Mouse (Mus musculus) ES-Bruce4 (cell line): Measurements from ENCODE around the gene Fbxo28. TPM values are rescaled to one million over a fixed set of nuclear protein-coding genes. Genes with fewer than 3 reads are reported as not detected.
A peak's percentile ranks its signal among the peaks of the same experiment; 100 is the strongest.
"Not testable (repeated sequence)": the region's sequence is repeated elsewhere in the genome, so short reads cannot be mapped to it uniquely, and the experiment has no call there.

Experiments
- H3K27ac ChIP-seq: 2 replicates; pipeline ENCODE4 v1.5.1; 2012; ENCODE audit warnings: low read length, inconsistent platforms; ENCODE audit not compliant: insufficient read depth
- H3K27me3 ChIP-seq: 2 replicates; pipeline ENCODE4 v1.6.1; 2012; ENCODE audit warnings: mild to moderate bottlenecking, low read length, inconsistent platforms; ENCODE audit not compliant: control insufficient read depth, poor library complexity, insufficient read depth, severe bottlenecking
- H3K36me3 ChIP-seq: 2 replicates; pipeline ENCODE4 v1.6.1; 2012; ENCODE audit warnings: inconsistent platforms, mild to moderate bottlenecking, low read length, moderate library complexity; ENCODE audit not compliant: control insufficient read depth, poor library complexity, insufficient read depth, severe bottlenecking
- H3K4me1 ChIP-seq: one replicate; pipeline ENCODE4 v1.8.1; 2011; ENCODE audit warnings: low read length; ENCODE audit not compliant: control insufficient read depth, insufficient read depth
- H3K4me3 ChIP-seq: 2 replicates; pipeline ENCODE4 v1.5.1; 2011; ENCODE audit warnings: low read depth, mild to moderate bottlenecking, low read length
- H3K9ac ChIP-seq: 2 replicates; pipeline ENCODE4 v1.6.1; 2012; ENCODE audit warnings: low read depth, mild to moderate bottlenecking, inconsistent platforms; ENCODE audit not compliant: poor library complexity, severe bottlenecking
- H3K9me3 ChIP-seq: replicated peaks from 2 replicates; pipeline ENCODE4 v1.6.1; 2012; ENCODE audit warnings: mild to moderate bottlenecking, low read length, inconsistent platforms; ENCODE audit not compliant: control insufficient read depth, poor library complexity, insufficient read depth, severe bottlenecking
- CTCF ChIP-seq: IDR thresholded peaks from one replicate; pipeline ENCODE4 v1.8.1; 2011; ENCODE audit warnings: low read depth, low read length
- EP300 ChIP-seq: IDR thresholded peaks from 2 replicates; pipeline ENCODE4 v1.6.1; 2011; ENCODE audit warnings: low read depth, low read length; ENCODE audit not compliant: insufficient read depth
- POLR2A ChIP-seq: IDR thresholded peaks from one replicate; pipeline ENCODE4 v1.8.1; 2011; ENCODE audit warnings: low read length; ENCODE audit not compliant: insufficient read depth
- polyA plus RNA-seq: library from polyadenylated mRNA; stranded (reverse); fragments of >200 nt; gene quantifications from 2 replicates; pipeline ENCODE4 v1.2.4, GENCODE M21; 2011; ENCODE audit warnings: low read depth; ENCODE audit not compliant: missing spikeins, insufficient read depth, insufficient read length

Fbxo28 gene
- polyA plus RNA-seq, 1 experiment, result 32.9 TPM

DNA sequence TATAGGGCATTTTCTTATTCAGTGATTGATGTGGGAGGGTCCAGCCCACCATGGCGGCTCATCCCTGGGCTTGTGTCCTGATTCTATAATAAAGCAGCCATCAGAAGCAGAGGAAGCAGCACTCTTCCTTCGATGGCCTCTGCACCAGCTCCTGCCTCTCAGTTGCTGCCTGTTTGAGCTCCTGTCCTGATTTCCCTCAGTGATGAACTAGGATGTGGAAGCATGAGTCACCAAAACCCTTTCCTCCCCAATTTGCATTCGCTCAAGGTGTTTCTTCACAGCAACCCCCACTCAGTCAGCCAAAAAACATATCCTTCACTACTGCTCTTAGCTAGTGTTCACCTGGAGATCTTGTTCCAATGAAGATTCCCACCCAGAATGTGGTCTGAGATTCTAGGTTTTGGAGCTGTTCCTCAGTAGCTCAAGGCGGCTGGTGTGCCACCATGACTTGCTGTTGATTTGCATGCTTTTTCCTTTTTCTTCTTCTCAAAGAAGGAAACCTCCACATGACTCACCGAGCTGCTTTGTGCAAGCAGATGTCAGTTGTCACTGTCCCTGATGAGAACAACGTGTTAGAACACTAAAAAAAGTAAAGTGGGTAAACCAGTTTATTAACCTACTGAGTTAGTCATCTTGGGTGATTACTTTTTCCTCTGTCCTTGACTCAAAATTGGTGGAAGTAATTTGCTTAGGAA, 39.1 kb downstream of the Fbxo28 start:
- Histone ChIP-seq H3K27me3 (no peaks in the 10 kb centered on the region), H3K4me1 (peaks cover 1% of the 10 kb centered on the region), H3K9me3 (no peaks in the 10 kb centered on the region), H3K27ac (no peak overlapping the region), H3K4me3 (no peak overlapping the region), H3K36me3 (no peaks in the 10 kb centered on the region), H3K9ac (no peak overlapping the region)
- TF ChIP-seq POLR2A (no peak), EP300 (no peak), CTCF (no peak)

DNA sequence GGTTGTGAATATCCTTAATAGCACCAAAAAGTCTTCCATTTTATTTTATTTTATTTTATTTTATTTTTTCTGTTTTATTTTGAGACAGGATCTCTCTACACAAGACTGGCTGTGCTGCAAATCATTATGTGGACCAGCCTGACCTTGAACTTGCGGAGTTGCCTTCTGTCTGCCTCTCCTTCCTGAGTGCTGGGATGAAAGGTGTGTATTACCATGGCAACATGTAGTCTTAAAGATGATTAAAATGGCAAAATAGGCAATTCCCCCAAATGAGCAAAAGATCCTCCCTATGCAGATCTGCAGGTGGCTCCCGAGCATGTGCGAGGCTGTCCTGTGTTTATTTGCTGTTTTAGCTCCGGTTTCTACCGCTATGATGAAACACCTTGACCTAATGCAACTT, 43.6 kb downstream of the Fbxo28 start:
- no peak overlapping the region for H3K27ac ChIP-seq
- H3K36me3 ChIP-seq, result no peaks in the 10 kb centered on the region
- peaks cover 1% of the 10 kb centered on the region for H3K4me1 ChIP-seq
- TF ChIP-seq POLR2A (no peak), EP300 (no peak), CTCF (no peak)
- no peak overlapping the region for H3K4me3 ChIP-seq
- H3K27me3 ChIP-seq, result no peaks in the 10 kb centered on the region
- H3K9ac ChIP-seq, result no peak overlapping the region
- 0 out of 2 replicates have a peak, but pooled peaks cover 3% of the 10 kb centered on the region for H3K9me3 ChIP-seq

DNA sequence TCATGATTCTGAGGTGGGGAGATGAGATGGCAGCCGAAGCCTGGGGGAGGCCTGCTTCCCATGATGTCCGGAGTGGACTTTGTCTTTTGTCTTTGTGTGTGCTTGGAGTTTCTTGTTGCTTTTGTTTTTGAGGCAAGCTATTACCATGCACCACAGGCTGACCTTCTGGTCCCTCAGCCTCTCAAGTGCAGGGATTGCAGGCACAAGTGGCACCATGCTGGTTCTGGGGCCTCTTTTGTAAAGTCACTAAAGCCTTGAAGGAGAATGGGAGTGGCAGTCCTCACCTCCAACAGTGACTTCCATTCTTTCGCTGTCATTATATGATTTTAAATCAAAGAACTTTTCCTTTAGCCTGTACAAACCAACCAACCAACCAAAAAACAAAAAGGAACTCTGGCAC, 44.2 kb downstream of the Fbxo28 start:
- Histone ChIP-seq H3K36me3 (no peaks in the 10 kb centered on the region), H3K4me3 (no peak overlapping the region), H3K27me3 (no peaks in the 10 kb centered on the region), H3K27ac (no peak overlapping the region), H3K9ac (no peak overlapping the region), H3K9me3 (0 out of 2 replicates have a peak, but pooled peaks cover 3% of the 10 kb centered on the region), H3K4me1 (peaks cover 1% of the 10 kb centered on the region)
- TF ChIP-seq POLR2A (no peak), EP300 (0 out of 2 replicates have a peak, but pooled peaks have one; percentile 36)

DNA sequence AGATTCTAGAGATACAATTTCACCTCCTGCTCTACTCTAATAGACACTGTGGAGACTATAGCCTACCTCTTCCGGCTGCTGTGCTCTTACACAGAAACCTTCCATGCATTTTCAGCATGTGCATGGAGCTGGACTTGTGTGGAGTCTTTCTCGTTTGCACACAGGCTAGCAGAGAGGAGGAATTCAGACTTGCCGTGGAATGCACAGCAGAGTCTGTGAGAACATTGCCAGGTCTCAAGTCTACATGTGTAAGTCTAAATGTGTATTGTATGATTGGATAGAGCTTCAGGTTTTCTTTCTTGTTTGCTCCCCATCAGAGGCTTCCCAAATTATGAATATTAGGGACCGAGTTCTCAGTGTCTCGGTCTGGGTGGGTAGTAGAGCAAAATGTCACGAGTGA, 44.6 kb downstream of the Fbxo28 start:
- H3K4me1 ChIP-seq, result no peaks in the 10 kb centered on the region
- TF ChIP-seq EP300, result no peak
- no peak for TF ChIP-seq POLR2A
- TF ChIP-seq CTCF, result no peak
- H3K9ac ChIP-seq, result no peak overlapping the region
- H3K36me3 ChIP-seq, result no peaks in the 10 kb centered on the region
- 0 out of 2 replicates have a peak, but pooled peaks cover 3% of the 10 kb centered on the region for H3K9me3 ChIP-seq
- no peak overlapping the region for H3K4me3 ChIP-seq
- no peaks in the 10 kb centered on the region for H3K27me3 ChIP-seq
- H3K27ac ChIP-seq, result no peak overlapping the region

DNA sequence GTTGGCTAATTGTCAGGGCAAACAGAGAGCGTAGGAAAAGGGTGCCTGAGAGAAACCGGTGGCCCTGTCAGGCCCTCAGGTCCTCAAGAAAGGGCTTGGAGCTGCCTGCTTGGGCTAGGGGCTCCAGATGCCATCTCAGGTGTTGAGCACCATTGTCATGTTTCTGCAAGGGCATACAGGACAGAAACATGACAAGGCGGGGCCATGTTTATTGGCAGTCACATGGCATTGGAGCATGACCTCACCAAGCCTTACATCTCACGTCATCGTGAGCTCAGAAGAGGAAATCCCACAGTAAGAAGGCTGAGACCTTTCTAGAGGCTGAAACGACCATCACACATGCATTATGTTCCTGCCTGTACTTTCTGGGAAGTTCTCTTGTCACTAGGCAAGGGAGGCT, 45.3 kb downstream of the Fbxo28 start:
- Histone ChIP-seq H3K9me3 (0 out of 2 replicates have a peak, but pooled peaks cover 3% of the 10 kb centered on the region), H3K36me3 (no peaks in the 10 kb centered on the region), H3K9ac (no peak overlapping the region), H3K27ac (no peak overlapping the region), H3K27me3 (no peaks in the 10 kb centered on the region), H3K4me3 (no peak overlapping the region), H3K4me1 (no peaks in the 10 kb centered on the region)
- TF ChIP-seq POLR2A, result no peak

DNA sequence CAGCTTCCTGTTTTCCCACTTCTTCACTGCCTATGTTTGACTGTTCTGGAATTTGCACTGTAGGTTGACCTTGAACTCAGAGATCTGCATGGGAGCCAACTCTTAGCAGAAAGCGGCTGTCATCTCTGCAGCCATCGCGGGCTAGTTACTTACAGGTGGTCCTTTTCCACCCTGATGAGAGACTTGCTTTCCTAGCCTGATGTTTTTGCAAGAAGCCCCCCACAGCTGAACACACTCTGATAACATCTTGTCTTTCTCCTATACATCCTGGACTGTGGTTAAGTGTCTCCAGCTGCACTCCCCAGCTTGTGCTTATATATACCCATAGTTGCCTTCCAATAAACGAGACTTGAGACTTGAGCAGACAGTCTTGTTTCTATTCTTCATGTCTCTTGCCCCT, 49.1 kb downstream of the Fbxo28 start:
- no peak overlapping the region for H3K9ac ChIP-seq
- H3K27me3 ChIP-seq, result no peaks in the 10 kb centered on the region
- H3K4me1 ChIP-seq, result no peaks in the 10 kb centered on the region
- no peaks in the 10 kb centered on the region for H3K36me3 ChIP-seq
- TF ChIP-seq POLR2A (no peak), EP300 (no peak), CTCF (no peak)
- no peak overlapping the region for H3K4me3 ChIP-seq
- 0 out of 2 replicates have a peak, but pooled peaks cover 3% of the 10 kb centered on the region for H3K9me3 ChIP-seq
- no peak overlapping the region for H3K27ac ChIP-seq

DNA sequence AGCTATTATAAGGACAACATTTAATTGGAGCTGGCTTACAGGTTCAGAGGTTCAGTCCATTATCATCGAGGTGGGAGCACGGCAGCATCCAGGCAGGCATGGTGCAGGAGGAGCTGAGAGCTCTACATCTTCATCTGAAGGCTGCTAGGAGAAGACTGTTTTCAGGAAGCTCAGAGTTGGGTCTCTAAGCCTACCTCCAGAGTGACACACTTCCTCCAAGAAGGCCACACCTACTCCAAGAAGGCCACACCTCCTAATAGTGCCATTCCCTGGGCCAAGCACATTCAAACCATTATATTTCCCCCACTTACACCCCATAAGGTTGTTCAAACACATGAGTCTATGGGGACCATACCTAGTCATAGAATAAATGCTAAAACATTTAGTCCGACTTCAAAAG, 50.7 kb downstream of the Fbxo28 start:
- H3K9ac ChIP-seq, H3K4me3 ChIP-seq, H3K4me1 ChIP-seq, H3K27me3 ChIP-seq, H3K36me3 ChIP-seq, H3K9me3 ChIP-seq, H3K27ac ChIP-seq: not testable (repeated sequence)
